Mouse (Mus musculus) heart, postnatal 36 days (tissue): ENCODE results near the gene Adra1b. TPM values are rescaled to one million over a fixed set of nuclear protein-coding genes. Genes with fewer than 3 reads are reported as not detected.

ENCODE experiments used
- DNase-seq, 2 experiments: peaks; one replicate each; pipeline ENCODE4 v3.0.0; 2021 to 2022
- intact Hi-C: fragments of 180-260 bp; cut with DNase I; formaldehyde crosslinking; loops from one replicate; pipeline ENCODE4 v1.15.1; 2025
- total RNA-seq, 2 experiments: library from RNA; stranded (reverse); gene quantifications; 2 replicates each; pipeline ENCODE4 v1.2.3; 2021

The Adra1b gene
- total RNA-seq, 2 experiments from 2014 or later: 47.8 to 52.2 TPM

- no peak for DNase-seq
- intact Hi-C loops: loop anchor here (10.0 kb wide), 1 partner anchor 283 kb away; no protein-coding TSS in a partner anchor
These were observed 69.5 kb downstream of the Adra1b start for GRCm38 (mm10) chr11:43831530-43831929.

- DNase-seq: no peak
- intact Hi-C loops: no loop called here
These were observed 74.2 kb downstream of the Adra1b start for GRCm38 (mm10) chr11:43826769-43827168.

DNA sequence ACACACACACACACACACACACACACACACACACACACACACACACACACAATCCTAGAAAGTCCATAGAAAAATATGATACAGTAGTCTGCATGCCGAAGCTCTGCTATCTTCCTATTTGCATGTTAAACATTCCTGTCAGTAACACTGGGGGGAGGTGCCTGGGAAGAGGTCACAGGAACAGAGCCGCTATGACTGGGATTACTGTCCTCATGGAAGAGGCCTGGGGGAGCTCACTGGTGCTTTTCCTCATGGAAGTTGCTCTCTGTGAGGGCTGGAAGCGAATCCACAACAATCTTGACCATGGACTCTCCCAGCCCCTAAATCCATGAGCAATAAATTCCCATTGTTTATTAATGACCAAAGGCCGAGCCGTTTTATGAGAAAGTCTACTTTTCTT is 77.7 kb downstream of the Adra1b start:
- intact Hi-C loops: no loop called here
- no peak for DNase-seq

- intact Hi-C loops: no loop called here
These were observed 80.2 kb downstream of the Adra1b start for GRCm38 (mm10) chr11:43820552-43821460.

DNA sequence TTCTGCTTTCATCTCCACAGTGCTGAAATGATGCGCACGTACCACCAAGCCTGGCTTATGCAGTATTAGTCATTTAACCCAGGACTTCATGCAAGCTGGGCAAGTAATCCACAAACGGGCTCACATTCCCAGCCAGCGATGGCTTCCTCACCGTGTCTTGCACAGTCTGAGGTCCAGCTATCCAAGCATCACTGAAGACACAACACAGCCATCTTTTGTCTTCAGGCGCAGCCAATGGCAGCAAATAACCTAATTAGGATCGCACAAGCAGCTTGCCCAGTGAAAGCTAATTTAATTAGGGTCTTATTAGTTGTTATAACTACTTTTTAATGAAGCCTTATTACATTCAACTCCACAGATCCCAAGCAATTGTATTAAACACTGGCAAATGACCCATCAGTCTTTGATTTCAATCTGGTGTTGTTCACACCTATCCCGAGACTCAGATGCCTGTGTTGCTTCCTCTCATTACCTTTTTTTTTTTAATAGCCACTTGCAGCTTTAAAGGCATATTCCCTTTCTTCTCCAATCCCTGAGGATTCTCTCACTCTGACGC is 83.6 kb downstream of the Adra1b start:
- intact Hi-C loops: no loop called here

More at GRCm38 (mm10) chr11:43820552-43821460, 80.2 kb downstream of the Adra1b start:
- DNase-seq: peak; percentile 12 to 50

DNA sequence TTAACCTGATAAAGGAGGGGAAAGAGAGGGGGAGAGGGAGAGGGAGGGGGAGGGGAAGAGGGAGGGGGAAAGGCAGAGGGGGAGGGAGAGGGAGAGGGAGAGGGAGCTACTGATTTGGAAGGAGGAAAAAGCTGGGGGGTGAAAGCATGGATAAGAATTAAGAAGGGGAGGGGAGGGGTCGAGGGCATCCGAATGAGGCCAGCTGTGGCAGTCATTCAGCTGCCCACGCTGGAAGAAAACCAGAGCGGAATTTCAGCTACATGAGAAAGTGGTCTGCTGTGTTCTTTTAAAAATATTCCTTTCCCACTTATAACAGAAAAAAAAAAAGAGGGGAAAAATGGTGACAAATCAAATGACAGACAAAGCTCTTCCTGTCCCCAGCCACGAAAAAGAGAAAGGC is 88.5 kb downstream of the Adra1b start:
- DNase-seq: no peak

More for the DNA sequence above, 83.6 kb downstream of the Adra1b start:
- no peak for DNase-seq

GRCm38 (mm10) chr11:43807732-43808131 is 93.3 kb downstream of the Adra1b start:
- DNase-seq: no peak
- intact Hi-C loops: no loop called here

More for the DNA sequence above, 88.5 kb downstream of the Adra1b start:
- intact Hi-C loops: no loop called here

DNA sequence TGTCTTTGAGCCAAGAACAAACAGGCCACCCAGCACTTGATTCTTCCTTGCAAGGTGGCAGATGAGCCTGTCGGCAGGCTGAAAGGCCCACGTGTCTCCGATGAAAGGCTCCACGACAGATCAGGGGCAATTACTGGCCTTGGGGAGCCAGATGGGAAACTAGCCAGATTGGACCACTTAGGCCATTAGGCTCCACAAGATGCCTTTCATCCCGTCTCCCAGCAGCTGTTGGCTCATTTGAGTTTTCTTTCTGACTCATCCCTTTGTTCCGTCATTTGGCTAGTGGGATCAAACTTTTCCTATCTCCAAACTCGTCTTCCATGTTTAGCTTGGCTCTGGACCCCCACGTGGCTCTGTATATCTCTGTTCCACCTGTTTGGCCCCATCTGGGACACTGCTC is 105.0 kb downstream of the Adra1b start:
- no peak for DNase-seq
- intact Hi-C loops: no loop called here

DNA sequence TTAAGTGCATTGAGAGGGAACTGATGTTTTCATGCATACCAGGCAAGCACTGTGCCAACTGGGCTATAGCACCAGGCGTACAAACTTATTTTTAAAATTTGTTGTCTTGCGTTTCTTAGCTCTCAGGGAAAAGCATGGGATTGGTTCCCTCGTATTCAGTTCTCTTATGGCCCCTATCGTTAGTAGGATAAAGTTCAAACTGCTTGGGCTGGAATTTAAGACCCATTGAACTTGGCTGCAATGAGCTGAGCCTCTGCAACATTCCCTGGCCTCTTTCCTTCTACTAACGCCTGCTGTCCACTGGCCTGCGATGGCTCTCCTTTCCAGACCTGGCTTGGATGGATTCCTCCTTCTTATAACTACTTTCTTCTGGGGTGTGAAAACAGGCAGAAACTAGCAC is 110.6 kb downstream of the Adra1b start:
- peak in 1 of 2 experiments; percentile 26 for DNase-seq

GRCm38 (mm10) chr11:43783772-43784171 is 117.2 kb downstream of the Adra1b start:
- DNase-seq: peak; percentile 71 to 78
- intact Hi-C loops: loop anchor here (2.0 to 5.0 kb wide), 4 partner anchors 53 to 669 kb away; no protein-coding TSS in a partner anchor

More for the DNA sequence above, 110.6 kb downstream of the Adra1b start:
- intact Hi-C loops: no loop called here

GRCm38 (mm10) chr11:43783106-43783505 is 117.9 kb downstream of the Adra1b start:
- intact Hi-C loops: loop anchor here (2.0 to 5.0 kb wide), 4 partner anchors 54 to 669 kb away; no protein-coding TSS in a partner anchor
- no peak for DNase-seq

GRCm38 (mm10) chr11:43779551-43779950 is 121.5 kb downstream of the Adra1b start:
- intact Hi-C loops: no loop called here
- no peak for DNase-seq

GRCm38 (mm10) chr11:43776324-43776694 is 124.7 kb downstream of the Adra1b start:
- intact Hi-C loops: no loop called here

GRCm38 (mm10) chr11:43775469-43776323 is 125.3 kb downstream of the Adra1b start:
- DNase-seq: no peak
- intact Hi-C loops: no loop called here

More at GRCm38 (mm10) chr11:43776324-43776694, 124.7 kb downstream of the Adra1b start:
- DNase-seq: no peak

- intact Hi-C loops: no loop called here
- DNase-seq: no peak
These were observed 127.3 kb downstream of the Adra1b start for GRCm38 (mm10) chr11:43773725-43774124.

- intact Hi-C loops: no loop called here
- no peak for DNase-seq
These were observed 130.9 kb downstream of the Adra1b start for GRCm38 (mm10) chr11:43770110-43770509.

- intact Hi-C loops: loop anchor here (1.0 to 5.0 kb wide), 4 partner anchors 70 to 685 kb away; no protein-coding TSS in a partner anchor
These were observed 133.3 kb downstream of the Adra1b start for GRCm38 (mm10) chr11:43767749-43768148.

DNA sequence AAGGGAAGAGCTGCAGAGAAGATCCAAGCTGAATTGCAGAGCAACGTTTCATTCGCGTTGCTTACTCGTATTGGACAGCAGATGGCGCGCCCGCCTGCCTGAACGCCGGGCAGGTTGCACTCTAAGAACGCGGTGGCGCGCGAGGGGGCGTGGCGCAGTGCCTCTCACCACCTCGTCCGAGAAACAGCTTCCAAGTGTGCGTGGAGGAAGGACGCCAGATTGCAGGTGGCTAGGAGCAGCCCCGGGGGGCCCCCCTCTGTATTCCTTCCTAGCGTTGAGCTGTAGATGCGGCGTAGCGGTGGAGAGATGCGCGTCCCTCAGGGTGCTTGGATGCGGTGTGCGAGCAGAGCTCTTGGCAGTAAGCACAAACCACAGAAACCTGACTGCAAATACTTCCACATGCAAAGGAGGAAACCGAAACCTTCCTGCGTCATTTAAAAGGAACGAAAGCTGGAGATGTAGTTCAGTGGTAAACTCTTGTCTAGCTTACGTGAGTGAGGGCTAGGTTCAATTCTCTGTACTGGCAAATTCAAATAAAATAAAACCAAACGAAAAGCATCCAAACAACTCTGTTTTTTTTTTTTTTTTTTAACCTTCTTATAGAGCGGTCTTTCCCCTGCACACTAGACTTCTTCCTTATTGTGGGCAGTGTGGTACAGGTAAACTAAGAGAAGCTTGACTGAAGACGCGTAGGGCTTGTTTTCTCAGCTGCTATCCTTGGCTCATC is 133.9 kb downstream of the Adra1b start:
- peak; percentile 68 to 73 for DNase-seq
- intact Hi-C loops: loop anchor here (1.0 to 5.0 kb wide), 4 partner anchors 70 to 686 kb away; no protein-coding TSS in a partner anchor

More at GRCm38 (mm10) chr11:43767749-43768148, 133.3 kb downstream of the Adra1b start:
- DNase-seq: no peak

- DNase-seq: no peak
- intact Hi-C loops: no loop called here
These were observed 142.6 kb downstream of the Adra1b start for GRCm38 (mm10) chr11:43758436-43758835.

DNA sequence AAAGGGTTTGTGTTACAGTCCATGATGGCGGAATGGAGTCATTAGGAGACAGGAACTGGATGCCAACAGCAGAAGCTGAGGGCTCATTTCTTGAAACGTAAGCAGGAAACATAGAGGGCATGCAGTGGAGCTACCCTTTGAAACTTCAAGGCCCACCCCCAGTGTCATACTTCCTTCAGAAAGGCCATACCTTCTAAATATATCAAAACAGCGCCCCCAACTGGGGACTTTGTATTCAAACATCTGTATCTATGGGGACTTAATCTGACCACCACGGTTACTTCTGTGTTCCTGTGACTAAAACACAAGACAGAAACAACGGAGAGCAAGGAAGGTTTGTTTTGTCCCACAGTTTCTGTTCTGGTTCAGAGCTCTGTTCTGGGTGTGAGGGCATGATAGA is 145.6 kb downstream of the Adra1b start:
- DNase-seq: no peak
- intact Hi-C loops: no loop called here
